Mouse (Mus musculus) hindbrain, embryonic 13.5 days (tissue): ENCODE measurements around the gene Gm49403. TPM values are rescaled to one million over a fixed set of nuclear protein-coding genes. Genes with fewer than 3 reads are reported as not detected.
"Not testable (repeated sequence)": the region's sequence is repeated elsewhere in the genome, so short reads cannot be mapped to it uniquely, and the experiment has no call there.

ENCODE experiments used
- ATAC-seq: fragments of 200-750 bp; cut with Nextera tagmentation; 2 replicates; pipeline ENCODE4 v1.8.0; 2017; ENCODE audit warnings: moderate TSS enrichment; ENCODE audit not compliant: low FRiP score
- H3K27ac ChIP-seq: fragments of 300-500 bp; sonication (generic); 2 replicates; pipeline ENCODE4 v1.5.1; 2015; ENCODE audit warnings: inconsistent platforms, mild to moderate bottlenecking, moderate library complexity
- H3K27me3 ChIP-seq: fragments of 300-500 bp; sonication (generic); 2 replicates; pipeline ENCODE4 v1.6.1; 2015; ENCODE audit warnings: mild to moderate bottlenecking, inconsistent platforms
- H3K36me3 ChIP-seq: fragments of 300-500 bp; sonication (generic); 2 replicates; pipeline ENCODE4 v1.6.1; 2015; ENCODE audit warnings: mild to moderate bottlenecking, inconsistent platforms
- H3K4me1 ChIP-seq: fragments of 300-500 bp; sonication (generic); replicated peaks from 2 replicates; pipeline ENCODE4 v1.6.1; 2015; ENCODE audit warnings: inconsistent platforms
- H3K4me2 ChIP-seq: fragments of 300-500 bp; sonication (generic); 2 replicates; pipeline ENCODE4 v1.6.1; 2015; ENCODE audit warnings: inconsistent platforms, mild to moderate bottlenecking, moderate library complexity
- H3K4me3 ChIP-seq: fragments of 300-500 bp; sonication (generic); 2 replicates; pipeline ENCODE4 v1.5.1; 2015; ENCODE audit warnings: mild to moderate bottlenecking, inconsistent platforms
- H3K9ac ChIP-seq: fragments of 300-500 bp; sonication (generic); 2 replicates; pipeline ENCODE4 v1.6.1; 2015; ENCODE audit warnings: mild to moderate bottlenecking, inconsistent platforms
- H3K9me3 ChIP-seq: fragments of 300-500 bp; sonication (generic); 2 replicates; pipeline ENCODE4 v1.6.1; 2016; ENCODE audit warnings: inconsistent platforms
- WGBS: fragments of 180-500 bp; shearing (Covaris S2); methylation state at CpG from one replicate; pipeline ENCODE4 v1.1.7; 2015; 5-methylcytosine and 5-hydroxymethylcytosine counted together
- polyA plus RNA-seq: library from polyadenylated mRNA; unstranded; fragments of >200 nt; fragmentation: Nextera tagmentation; extraction: Ambion mirVana; gene quantifications from 2 replicates; pipeline ENCODE4 v1.2.1, GENCODE M21; 2015

Gm49403 gene
- polyA plus RNA-seq, 1 experiment from 2014 or later: not detected

DNA sequence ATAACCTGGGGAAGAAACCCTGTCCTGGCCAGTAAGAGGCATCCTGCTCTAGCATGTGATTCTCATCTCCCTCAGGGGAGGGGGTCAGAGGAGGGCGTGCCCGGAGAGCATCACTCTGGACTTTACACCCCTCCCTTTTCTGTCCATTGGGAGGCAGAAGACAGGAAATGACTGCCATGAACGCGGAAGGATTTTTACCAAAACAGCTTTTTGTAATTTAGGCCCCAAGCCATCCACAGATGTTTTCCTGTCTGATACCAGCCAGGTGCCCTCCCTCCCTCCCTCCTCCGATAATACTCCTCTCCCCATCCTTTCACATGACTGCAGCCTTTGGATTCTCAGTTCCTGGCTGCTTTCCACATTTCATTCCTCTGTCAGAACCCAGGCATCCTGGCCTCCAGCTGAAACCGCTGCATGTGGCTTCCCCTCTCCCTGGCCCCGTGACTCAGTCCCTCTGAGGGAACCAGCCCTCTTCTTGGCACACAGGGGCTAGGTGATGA is 33.3 kb upstream of the Gm49403 start, which contains the start of gene Lrrn4cl:
TSS of gene Lrrn4cl (plus strand) at position 367 of the 500 bp plus-strand sequence.
- Histone ChIP-seq H3K4me2 (no peak within 1 kb of the TSS), H3K27ac (0 out of 2 replicates have a peak within 1 kb of the TSS, but pooled peaks have one; percentile 23), H3K4me3 (no peak within 1 kb of the TSS), H3K27me3 (no peaks in the 10 kb centered on the region), H3K9ac (peak within 1 kb of the TSS; percentile 43; the same call in 1 of the 2 replicates), H3K36me3 (peaks cover 40% of the 10 kb centered on the region), H3K9me3 (no peaks in the 10 kb centered on the region), H3K4me1 (peaks cover 5% of the 10 kb centered on the region; the same call in 1 of the 2 replicates)
- 35% methylated on average over 7 of the region's 7 CpGs for WGBS
- ATAC-seq: no peak

DNA sequence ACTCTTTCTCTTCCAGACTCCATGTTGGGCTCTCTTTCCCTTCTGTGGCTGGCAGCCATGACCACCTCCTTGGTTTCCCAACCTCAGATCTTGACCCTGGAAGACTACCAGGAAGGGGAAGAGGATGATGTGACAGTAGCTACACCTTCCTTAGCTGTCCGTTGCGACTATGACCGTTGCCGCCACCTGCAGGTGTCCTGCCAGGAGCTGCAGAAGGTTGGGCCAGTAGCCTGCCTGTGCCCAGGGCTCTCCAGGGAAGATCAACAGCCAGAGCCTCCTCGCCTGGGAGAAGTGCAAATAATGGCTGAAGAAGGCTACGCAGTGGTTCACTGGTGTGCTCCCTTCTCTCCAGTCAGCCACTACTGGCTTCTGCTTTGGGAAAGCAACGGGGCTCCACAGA is 32.1 kb upstream of the Gm49403 start:
- peaks cover 5% of the 10 kb centered on the region; the same call in 1 of the 2 replicates for H3K4me1 ChIP-seq
- H3K9ac ChIP-seq: peak overlapping the region; percentile 19; the same call in 1 of the 2 replicates
- no peak overlapping the region for H3K4me3 ChIP-seq
- no peak overlapping the region for H3K4me2 ChIP-seq
- H3K9me3 ChIP-seq: no peaks in the 10 kb centered on the region
- H3K27ac ChIP-seq: no peak overlapping the region
- no peak for ATAC-seq
- H3K36me3 ChIP-seq: peaks cover 28% of the 10 kb centered on the region
- H3K27me3 ChIP-seq: no peaks in the 10 kb centered on the region
- WGBS: 58% methylated on average over 7 of the region's 7 CpGs

DNA sequence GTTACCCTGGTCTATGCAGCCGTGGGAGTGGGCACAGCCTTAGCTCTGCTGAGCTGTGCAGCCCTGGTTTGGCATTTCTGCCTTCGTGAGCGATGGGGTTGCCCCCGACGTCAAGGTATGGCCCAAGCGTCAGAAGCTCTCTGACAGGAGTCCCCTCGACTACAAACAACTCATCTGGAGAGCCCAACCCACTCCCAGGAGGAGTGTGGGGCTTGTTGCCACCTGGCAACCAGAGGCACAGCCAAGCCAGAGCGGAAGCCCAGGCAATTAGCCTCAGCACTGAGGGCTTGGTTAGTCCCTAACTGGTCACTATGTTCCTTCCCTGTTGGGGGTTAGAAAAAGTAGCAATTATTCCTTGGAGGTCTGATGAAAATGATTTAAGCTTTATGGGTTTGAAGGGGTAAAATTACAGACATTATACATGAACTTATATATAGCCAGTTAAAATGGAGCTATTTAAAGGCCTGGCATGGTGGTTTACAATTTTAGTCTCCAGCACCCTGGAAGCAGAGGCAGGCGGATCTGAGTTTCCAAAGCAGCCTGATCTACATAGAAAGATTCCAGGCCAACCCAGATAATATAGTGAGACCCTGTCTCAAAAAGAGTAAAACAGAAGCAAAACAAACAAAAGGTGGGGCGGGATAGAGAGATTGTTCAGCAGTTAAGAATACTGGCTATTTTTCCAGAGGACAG is 31.3 kb upstream of the Gm49403 start:
- peaks cover 5% of the 10 kb centered on the region; the same call in 1 of the 2 replicates for H3K4me1 ChIP-seq
- ATAC-seq: no peak
- 62% methylated on average over 10 of the region's 10 CpGs for WGBS
- no peak overlapping the region for H3K4me3 ChIP-seq
- H3K27me3 ChIP-seq: no peaks in the 10 kb centered on the region
- H3K9me3 ChIP-seq: no peaks in the 10 kb centered on the region
- peaks cover 20% of the 10 kb centered on the region for H3K36me3 ChIP-seq
- peak overlapping the region; percentile 19; the same call in 1 of the 2 replicates for H3K9ac ChIP-seq
- no peak overlapping the region for H3K4me2 ChIP-seq
- no peak overlapping the region for H3K27ac ChIP-seq

DNA sequence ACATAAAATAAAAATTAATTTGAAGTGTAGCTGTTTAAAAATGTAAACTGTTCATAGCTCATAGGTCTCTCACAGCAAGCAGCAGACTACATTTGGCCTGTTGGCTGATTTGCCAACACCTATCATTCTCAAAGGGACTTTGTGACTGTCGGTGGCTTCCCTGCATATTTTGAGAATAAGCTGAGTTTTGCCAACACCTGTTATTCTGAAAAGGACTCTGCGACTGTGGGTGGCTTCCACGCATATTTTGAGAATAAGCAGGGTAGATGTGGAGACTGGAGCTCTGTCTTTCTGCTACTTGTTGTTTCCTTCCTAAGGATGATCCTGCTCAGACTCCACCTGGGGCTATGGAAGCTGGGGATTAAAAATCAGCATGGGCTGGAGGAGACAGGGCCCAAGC is 30.6 kb upstream of the Gm49403 start:
- Histone ChIP-seq H3K36me3 (peaks cover 13% of the 10 kb centered on the region), H3K9ac (no peak overlapping the region), H3K4me3 (no peak overlapping the region), H3K4me2 (no peak overlapping the region), H3K4me1 (peaks cover 5% of the 10 kb centered on the region; the same call in 1 of the 2 replicates), H3K9me3 (no peaks in the 10 kb centered on the region), H3K27ac (no peak overlapping the region), H3K27me3 (no peaks in the 10 kb centered on the region)
- 86% methylated on average over 3 of the region's 3 CpGs for WGBS
- ATAC-seq: no peak

DNA sequence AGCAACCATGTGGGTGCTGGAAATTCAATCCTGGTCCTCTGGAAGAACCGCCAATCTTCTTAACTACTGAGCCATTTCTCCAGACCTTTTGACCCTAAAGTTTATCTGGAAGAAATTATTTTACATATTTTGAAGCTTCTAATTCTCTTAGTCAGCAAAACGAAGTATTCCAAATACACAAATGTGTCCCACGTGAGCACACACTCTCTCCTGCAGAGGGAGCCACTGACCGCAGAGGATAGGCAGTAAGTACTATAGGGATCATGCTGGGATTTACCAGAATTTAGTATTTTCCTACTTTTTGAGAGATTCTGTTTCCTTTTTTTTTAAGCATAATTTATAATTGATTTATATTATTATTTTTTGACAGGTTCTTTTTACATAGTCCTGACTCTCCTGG is 26.0 kb upstream of the Gm49403 start:
- Histone ChIP-seq H3K4me1 (no peaks in the 10 kb centered on the region), H3K36me3 (no peaks in the 10 kb centered on the region), H3K4me3 (no peak overlapping the region), H3K9me3 (no peaks in the 10 kb centered on the region), H3K27me3 (no peaks in the 10 kb centered on the region), H3K9ac (no peak overlapping the region), H3K27ac (no peak overlapping the region), H3K4me2 (no peak overlapping the region)
- ATAC-seq: no peak
- WGBS: 42% methylated on average over 4 of the region's 4 CpGs

DNA sequence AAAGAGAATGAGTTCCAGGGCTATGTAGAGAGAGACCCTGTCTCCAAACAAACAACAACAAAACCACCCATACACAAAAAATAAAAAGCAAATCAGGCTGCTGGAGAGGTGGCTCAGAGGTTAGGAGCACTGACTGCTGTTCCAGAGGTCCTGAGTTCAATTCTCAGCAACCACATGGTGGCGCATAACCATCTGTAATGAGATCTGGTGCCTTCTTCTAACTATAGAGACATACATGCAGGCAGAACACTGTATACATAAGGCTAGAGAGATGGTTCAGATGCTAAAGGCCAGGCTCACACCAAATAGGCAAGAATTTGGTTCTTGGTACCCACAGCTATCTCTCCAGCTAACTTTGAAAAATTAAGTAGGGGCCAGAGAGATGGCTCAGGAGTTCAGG is 24.7 kb upstream of the Gm49403 start:
- no peaks in the 10 kb centered on the region for H3K4me1 ChIP-seq
- no peaks in the 10 kb centered on the region for H3K9me3 ChIP-seq
- ATAC-seq: no peak
- H3K36me3 ChIP-seq: no peaks in the 10 kb centered on the region
- no peaks in the 10 kb centered on the region for H3K27me3 ChIP-seq
- H3K4me3 ChIP-seq: no peak overlapping the region
- no peak overlapping the region for H3K27ac ChIP-seq
- no peak overlapping the region for H3K9ac ChIP-seq
- H3K4me2 ChIP-seq: no peak overlapping the region
- 22% methylated on average over 1 of the region's 1 CpGs for WGBS

DNA sequence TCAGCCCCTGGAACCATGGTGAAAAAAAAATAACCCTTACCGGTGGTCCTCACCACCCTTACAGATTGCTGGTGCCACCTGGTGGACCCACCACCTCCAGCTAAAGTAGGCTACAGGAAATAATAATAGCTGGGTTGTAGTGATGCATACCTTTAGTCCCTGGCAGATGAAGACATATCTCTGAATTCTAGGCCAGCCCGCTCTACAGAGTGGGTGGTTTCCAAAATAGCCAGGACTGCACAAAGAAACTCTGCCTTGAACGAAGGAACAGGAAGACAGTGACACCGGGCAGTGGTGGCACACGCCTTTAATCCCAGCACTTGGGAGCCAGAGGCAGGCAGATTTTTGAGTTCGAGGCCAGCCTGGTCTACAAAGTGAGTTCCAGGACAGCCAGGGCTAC is 19.5 kb upstream of the Gm49403 start:
- Histone ChIP-seq H3K36me3 (no peaks in the 10 kb centered on the region), H3K4me2 (no peak overlapping the region), H3K9ac (no peak overlapping the region), H3K4me1 (no peaks in the 10 kb centered on the region), H3K27ac (no peak overlapping the region), H3K9me3 (no peaks in the 10 kb centered on the region), H3K4me3 (no peak overlapping the region), H3K27me3 (no peaks in the 10 kb centered on the region)
- 84% methylated on average over 6 of the region's 6 CpGs for WGBS
- no peak for ATAC-seq

DNA sequence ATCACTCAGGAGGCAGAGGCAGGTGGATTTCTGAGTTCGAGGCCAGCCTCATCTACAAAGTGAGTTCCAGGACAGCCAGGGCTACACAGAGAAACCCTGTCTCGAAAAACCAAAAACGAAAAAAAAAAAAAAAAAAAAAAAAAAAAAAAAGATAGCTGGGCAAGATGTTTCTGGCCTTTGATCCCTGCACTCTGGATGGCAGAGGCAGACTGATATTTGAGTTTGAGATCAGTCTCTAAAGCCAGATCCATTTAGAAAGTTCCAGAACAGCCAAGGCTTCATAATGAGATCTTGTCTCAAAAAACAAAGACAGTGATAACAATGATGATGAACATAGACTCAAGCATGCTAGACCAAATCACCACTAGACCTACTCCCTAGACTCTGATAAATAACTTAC is 13.3 kb upstream of the Gm49403 start:
- not testable (repeated sequence) for H3K9ac ChIP-seq, ATAC-seq, H3K27me3 ChIP-seq, H3K9me3 ChIP-seq, H3K27ac ChIP-seq, H3K4me3 ChIP-seq
- H3K4me1 ChIP-seq: peaks cover 18% of the 10 kb centered on the region
- peak overlapping the region; percentile 54 for H3K4me2 ChIP-seq
- peaks cover 24% of the 10 kb centered on the region for H3K36me3 ChIP-seq
- WGBS: 80% methylated on average over 3 of the region's 3 CpGs

DNA sequence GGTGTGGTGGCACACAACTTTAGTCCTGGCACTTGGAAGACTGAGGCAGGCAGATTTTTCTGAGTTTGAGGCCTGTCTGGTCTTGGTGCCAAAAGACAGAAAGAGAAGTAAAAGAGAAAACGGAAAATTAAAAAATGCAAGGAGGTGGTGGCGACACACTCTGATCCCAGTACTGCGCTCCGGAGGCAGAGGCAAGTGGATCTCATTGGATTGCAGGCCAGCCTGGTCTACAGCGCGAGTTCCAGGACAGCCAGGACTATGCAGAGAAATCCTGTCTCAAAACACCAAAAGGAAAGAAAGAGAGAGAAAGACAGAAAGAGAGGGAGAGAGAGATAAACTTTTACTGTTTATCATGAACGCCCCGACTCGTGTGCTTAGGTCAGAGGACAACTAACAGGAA is 12.9 kb upstream of the Gm49403 start:
- Histone ChIP-seq H3K27ac (peak overlapping the region; percentile 84), H3K9me3 (no peaks in the 10 kb centered on the region), H3K36me3 (peaks cover 29% of the 10 kb centered on the region), H3K9ac (peak overlapping the region; percentile 98), H3K27me3 (no peaks in the 10 kb centered on the region), H3K4me3 (peak overlapping the region; percentile 92), H3K4me2 (peak overlapping the region; percentile 54), H3K4me1 (peaks cover 18% of the 10 kb centered on the region)
- WGBS: 62% methylated on average over 9 of the region's 9 CpGs
- ATAC-seq: peak; percentile 35

DNA sequence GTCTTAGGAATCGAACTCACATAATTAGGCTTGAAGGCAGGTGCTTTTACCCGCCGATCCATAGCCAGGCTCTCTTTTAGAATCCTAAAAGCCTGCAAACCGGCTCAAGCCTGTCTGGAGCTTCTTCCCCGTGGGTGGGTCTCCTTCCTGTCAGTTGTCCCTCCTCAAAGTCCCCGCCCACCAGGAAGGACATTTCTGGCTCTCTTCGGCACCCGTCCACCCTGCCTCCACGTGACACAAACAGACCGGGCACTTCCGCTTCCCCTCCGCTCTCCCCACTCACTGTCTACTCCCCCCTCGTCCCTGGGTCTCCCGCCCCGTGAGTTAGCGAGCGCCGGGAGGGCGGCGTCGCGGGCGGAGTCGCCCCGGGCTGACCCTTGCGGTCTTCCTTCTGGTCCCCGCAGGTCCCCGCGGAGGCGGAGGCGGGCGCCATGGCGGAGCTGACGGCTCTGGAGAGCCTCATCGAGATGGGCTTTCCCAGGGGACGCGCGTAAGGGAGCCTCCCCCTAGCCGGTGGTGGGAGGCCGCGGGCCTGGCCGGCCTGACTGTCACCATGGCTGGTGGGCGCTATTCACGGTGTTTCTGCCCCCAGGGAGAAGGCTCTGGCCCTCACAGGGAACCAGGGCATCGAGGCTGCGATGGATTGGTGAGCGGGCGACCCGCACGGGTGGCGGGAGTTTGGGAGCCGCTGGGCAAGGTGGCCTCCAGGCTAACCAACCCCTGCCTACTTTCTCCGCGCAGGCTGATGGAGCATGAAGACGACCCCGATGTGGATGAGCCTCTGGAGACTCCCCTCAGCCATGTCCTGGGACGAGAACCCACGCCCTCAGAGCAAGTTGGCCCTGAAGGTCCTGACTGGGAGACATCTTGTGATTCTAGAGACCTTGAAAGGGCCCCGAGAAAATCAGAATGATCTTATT is 12.2 kb upstream of the Gm49403 start, which contains the start of gene Ubxn1:
TSS of gene Ubxn1 (plus strand) at position 230 of the 920 bp plus-strand sequence.
- ATAC-seq: peak; percentile 98

DNA sequence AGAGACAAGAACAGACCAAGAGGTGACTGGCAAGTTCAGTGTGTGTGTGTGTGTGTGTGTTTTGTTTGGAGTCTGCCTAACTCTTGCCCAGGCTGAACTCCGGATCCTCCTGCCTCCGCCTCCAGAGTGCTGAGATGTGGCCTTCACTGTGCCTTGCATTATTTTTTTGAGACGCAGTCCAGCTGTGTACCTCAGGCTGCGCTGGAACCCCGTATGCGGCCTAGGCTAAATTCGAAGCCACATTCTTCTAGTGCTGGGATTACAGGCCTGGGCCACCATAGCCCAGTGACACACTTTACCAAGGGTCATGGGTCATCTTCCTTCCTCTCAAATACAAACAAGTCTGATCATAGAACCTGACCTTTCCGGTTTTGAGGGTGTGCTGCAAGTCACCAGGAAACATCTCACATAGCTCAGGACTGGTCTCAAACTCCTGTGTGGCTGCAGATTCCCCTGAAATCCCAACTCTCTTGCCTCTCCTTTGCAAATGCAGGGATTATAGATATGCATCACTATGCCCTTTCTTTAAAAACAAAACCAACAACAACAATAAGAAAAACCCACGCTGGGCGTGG is 11.4 kb upstream of the Gm49403 start:
- 72% methylated on average over 10 of the region's 10 CpGs for WGBS
- Histone ChIP-seq H3K9ac (peak overlapping the region; percentile 98), H3K4me1 (peaks cover 18% of the 10 kb centered on the region), H3K9me3 (no peaks in the 10 kb centered on the region), H3K27me3 (no peaks in the 10 kb centered on the region), H3K27ac (peak overlapping the region; percentile 85; the same call in 1 of the 2 replicates), H3K36me3 (peaks cover 42% of the 10 kb centered on the region), H3K4me2 (peak overlapping the region; percentile 97), H3K4me3 (peak overlapping the region; percentile 92)
- no peak for ATAC-seq

More for the DNA sequence above, 12.2 kb upstream of the Gm49403 start, which contains the start of gene Ubxn1:
- Histone ChIP-seq H3K36me3 (peaks cover 36% of the 10 kb centered on the region), H3K4me1 (peaks cover 18% of the 10 kb centered on the region), H3K9ac (peak within 1 kb of the TSS; percentile 98), H3K4me2 (peak within 1 kb of the TSS; percentile 97), H3K9me3 (no peaks in the 10 kb centered on the region), H3K4me3 (peak within 1 kb of the TSS; percentile 92), H3K27me3 (no peaks in the 10 kb centered on the region), H3K27ac (peak within 1 kb of the TSS; percentile 85)
- 1% methylated on average over 59 of the region's 59 CpGs for WGBS

DNA sequence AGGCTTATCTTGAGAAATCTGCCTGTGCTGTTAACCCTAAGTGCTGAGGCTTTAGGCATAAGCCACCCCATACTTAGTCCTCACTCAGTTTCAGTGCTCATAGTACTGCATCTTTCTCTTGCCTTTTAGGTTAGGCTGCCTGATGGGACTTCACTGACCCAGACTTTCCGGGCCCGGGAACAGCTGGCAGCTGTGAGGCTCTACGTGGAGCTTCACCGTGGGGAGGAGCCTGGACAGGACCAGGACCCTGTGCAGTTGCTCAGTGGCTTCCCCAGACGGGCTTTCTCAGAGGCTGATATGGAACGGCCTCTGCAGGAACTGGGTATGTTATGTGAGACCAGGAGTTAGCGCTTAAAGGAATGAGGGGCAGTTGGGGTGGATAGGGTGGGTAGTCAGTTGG is 8.7 kb upstream of the Gm49403 start:
- 96% methylated on average over 7 of the region's 7 CpGs for WGBS
- peaks cover 42% of the 10 kb centered on the region for H3K36me3 ChIP-seq
- no peak for ATAC-seq

More for the DNA sequence above, 8.7 kb upstream of the Gm49403 start:
- H3K9ac ChIP-seq: no peak overlapping the region; the same call in 1 of the 2 replicates
- no peak overlapping the region for H3K4me2 ChIP-seq
- H3K27me3 ChIP-seq: no peaks in the 10 kb centered on the region
- no peak overlapping the region for H3K4me3 ChIP-seq
- H3K4me1 ChIP-seq: peaks cover 31% of the 10 kb centered on the region
- no peaks in the 10 kb centered on the region for H3K9me3 ChIP-seq
- no peak overlapping the region for H3K27ac ChIP-seq
